Mouse (Mus musculus) ZHBTc4 (cell line): Measurements from ENCODE around the gene Slc26a11.

Source experiments
- DNase-seq: peaks from one replicate; pipeline ENCODE4 v3.0.0-alpha.2; 2011; ENCODE audit warnings: low read depth, low spot score

Gene Slc26a11

GRCm38 (mm10) chr11:119396461-119396860, 41.1 kb downstream of the Slc26a11 start:
- peak; percentile 70 for DNase-seq

GRCm38 (mm10) chr11:119402501-119403160, 47.3 kb downstream of the Slc26a11 start:
- peak; percentile 70 for DNase-seq

GRCm38 (mm10) chr11:119404627-119405026, 49.3 kb downstream of the Slc26a11 start:
- DNase-seq = peak; percentile 90

GRCm38 (mm10) chr11:119407381-119407780, 52.0 kb downstream of the Slc26a11 start:
- DNase-seq = no peak

- DNase-seq = peak; percentile 78
These were observed 52.6 kb downstream of the Slc26a11 start for GRCm38 (mm10) chr11:119407977-119408376.

- DNase-seq = no peak
These were observed 64.2 kb downstream of the Slc26a11 start for GRCm38 (mm10) chr11:119419327-119420118.

GRCm38 (mm10) chr11:119420426-119420825, 65.1 kb downstream of the Slc26a11 start:
- peak; percentile 28 for DNase-seq

- DNase-seq = no peak
These were observed 72.1 kb downstream of the Slc26a11 start for GRCm38 (mm10) chr11:119427431-119427830.

- DNase-seq = no peak
These were observed 72.6 kb downstream of the Slc26a11 start for GRCm38 (mm10) chr11:119427986-119428385.

GRCm38 (mm10) chr11:119428649-119429136, 73.3 kb downstream of the Slc26a11 start:
- peak; percentile 89 for DNase-seq
